Mouse (Mus musculus): Measurements from ENCODE around the gene Arnt. TPM values are rescaled to one million over a fixed set of nuclear protein-coding genes. Genes with fewer than 3 reads are reported as not detected.

Arnt gene
- 79.2 to 85.4 TPM (median 82.6 TPM) in 4 replicates for total RNA-seq (2023; ENCODE audit: inconsistent age)

GRCm38 (mm10) chr3:95434136-95434982 is at the start of gene Arnt:
Arnt (plus strand) TSS chr3:95434388.

GRCm38 (mm10) chr3:95402741-95403140 is 31.4 kb upstream of the Arnt start, which contains the start of gene 4930558C23Rik:
4930558C23Rik (minus strand) TSS chr3:95402841.

GRCm38 (mm10) chr3:95499024-95499423 is 64.8 kb downstream of the Arnt start, which contains the start of gene Ctsk:
Ctsk (plus strand) TSS chr3:95499256.

GRCm38 (mm10) chr3:95526622-95527211 is 92.5 kb downstream of the Arnt start, which contains the start of gene Ctss:
Ctss (plus strand) TSS chr3:95526786.

Other genes starting within 250 kb of the Arnt start
- gene Gabpb2, start 216.5 kb upstream of the Arnt start, total RNA-seq (2023; ENCODE audit: inconsistent age): 66.4 to 77.9 TPM (median 74.8 TPM) in 4 replicates
- 193 to 216 TPM (median 202 TPM) in 4 replicates for gene Cdc42se1, start 205.7 kb upstream of the Arnt start, total RNA-seq (2023; ENCODE audit: inconsistent age)
- 4.9 to 8.2 TPM (median 7.6 TPM) in 4 replicates for gene Mllt11, start 202.2 kb upstream of the Arnt start, total RNA-seq (2023; ENCODE audit: inconsistent age)
- not detected in 4 replicates for gene Gm128, start 192.8 kb upstream of the Arnt start, total RNA-seq (2023; ENCODE audit: inconsistent age)
- not detected in 4 replicates for gene Bnipl, start 183.2 kb upstream of the Arnt start, total RNA-seq (2023; ENCODE audit: inconsistent age)
- gene Mindy1, start 153.0 kb upstream of the Arnt start, total RNA-seq (2023; ENCODE audit: inconsistent age): 32.4 to 40.2 TPM (median 36.0 TPM) in 4 replicates
- 9.9 to 11.6 TPM (median 11.1 TPM) in 4 replicates for gene Prune1, start 152.3 kb upstream of the Arnt start, total RNA-seq (2023; ENCODE audit: inconsistent age)
- gene Anxa9, start 127.2 kb upstream of the Arnt start, total RNA-seq (2023; ENCODE audit: inconsistent age): 1.2 to 2.2 TPM (median 2.0 TPM) in 4 replicates
- 121 to 134 TPM (median 130 TPM) in 4 replicates for gene Cers2, start 119.6 kb upstream of the Arnt start, total RNA-seq (2023; ENCODE audit: inconsistent age)
- gene Setdb1, start 77.2 kb upstream of the Arnt start, total RNA-seq (2023; ENCODE audit: inconsistent age): 31.4 to 38.1 TPM (median 33.0 TPM) in 4 replicates
- not detected in 4 replicates for gene 4930558C23Rik, start 31.5 kb upstream of the Arnt start, total RNA-seq (2023; ENCODE audit: inconsistent age)
- 1.4 to 2.4 TPM (median 2.0 TPM) in 4 replicates for gene Ctsk, start 64.9 kb downstream of the Arnt start, total RNA-seq (2023; ENCODE audit: inconsistent age)
- gene Ctss, start 92.4 kb downstream of the Arnt start, total RNA-seq (2023; ENCODE audit: inconsistent age): 450 to 511 TPM (median 488 TPM) in 4 replicates
- gene Hormad1, start 125.3 kb downstream of the Arnt start, total RNA-seq (2023; ENCODE audit: inconsistent age): not detected in 4 replicates
- 25.8 to 31.8 TPM (median 27.8 TPM) in 4 replicates for gene Golph3l, start 154.5 kb downstream of the Arnt start, total RNA-seq (2023; ENCODE audit: inconsistent age)
- gene Ensa, start 190.6 kb downstream of the Arnt start, total RNA-seq (2023; ENCODE audit: inconsistent age): 116 to 120 TPM (median 118 TPM) in 4 replicates
- gene Mcl1, start 224.4 kb downstream of the Arnt start, total RNA-seq (2023; ENCODE audit: inconsistent age): 360 to 419 TPM (median 383 TPM) in 4 replicates

Data from B cell, adult (primary cell).